Mouse (Mus musculus) small intestine, adult 2 months (tissue): ENCODE measurements around the gene Lysmd4. TPM values are rescaled to one million over a fixed set of nuclear protein-coding genes. Genes with fewer than 3 reads are reported as not detected.

Experiments
- H3K27ac ChIP-seq: fragments of 200-500 bp; 2 replicates; pipeline ENCODE4 v1.5.1; 2012; ENCODE audit warnings: low read depth, low read length, control low read depth, inconsistent platforms; ENCODE audit not compliant: insufficient read depth
- H3K27me3 ChIP-seq: fragments of 200-500 bp; 2 replicates; pipeline ENCODE4 v1.6.1; 2012; ENCODE audit warnings: mild to moderate bottlenecking, moderate library complexity, low read length, inconsistent platforms; ENCODE audit not compliant: control insufficient read depth, insufficient read depth
- H3K36me3 ChIP-seq: fragments of 200-500 bp; 2 replicates; pipeline ENCODE4 v1.6.1; 2012; ENCODE audit warnings: mild to moderate bottlenecking, low read length, control low read depth, inconsistent platforms; ENCODE audit not compliant: control insufficient read depth, insufficient read depth
- H3K4me1 ChIP-seq: fragments of 200-500 bp; 2 replicates; pipeline ENCODE4 v1.6.1; 2012; ENCODE audit warnings: low read length, inconsistent platforms, mixed read lengths; ENCODE audit not compliant: control insufficient read depth, insufficient read depth, insufficient read length
- H3K4me3 ChIP-seq: fragments of 200-500 bp; 2 replicates; pipeline ENCODE4 v1.5.1; 2012; ENCODE audit warnings: low read depth, mild to moderate bottlenecking, control low read depth, inconsistent platforms, low read length, moderate library complexity
- CTCF ChIP-seq: fragments of 200-500 bp; IDR thresholded peaks from 2 replicates; pipeline ENCODE4 v1.5.1; 2012; ENCODE audit warnings: low read depth, mild to moderate bottlenecking, control low read depth, inconsistent platforms, low read length, moderate library complexity, mixed read lengths; ENCODE audit not compliant: insufficient replicate concordance, insufficient read length; ENCODE audit errors: extremely low read depth
- POLR2A ChIP-seq: fragments of 200-500 bp; IDR thresholded peaks from 2 replicates; pipeline ENCODE4 v1.6.1; 2012; ENCODE audit warnings: low read depth, mild to moderate bottlenecking, control low read depth, inconsistent platforms, low read length, moderate library complexity
- WGBS: fragments of 180-500 bp; shearing (Covaris S2); methylation state at CpG from one replicate; pipeline ENCODE4 v1.1.7; 2018; 5-methylcytosine and 5-hydroxymethylcytosine counted together
- polyA plus RNA-seq: library from polyadenylated mRNA; depleted of rRNA; stranded (reverse); fragments of >200 nt; gene quantifications from 2 replicates; pipeline ENCODE4 v1.2.3, GENCODE M21; 2012; rRNA removed

Gene Lysmd4
- polyA plus RNA-seq, 1 experiment, result 13.0 TPM

- Histone ChIP-seq H3K4me3 (no peak overlapping the region), H3K27me3 (no peaks in the 10 kb centered on the region), H3K4me1 (no peaks in the 10 kb centered on the region), H3K27ac (no peak overlapping the region), H3K36me3 (no peaks in the 10 kb centered on the region)
- TF ChIP-seq POLR2A (no peak), CTCF (no peak)
- WGBS, result 88% methylated on average over 7 of the region's 7 CpGs
These were observed 119.8 kb downstream of the Lysmd4 start for GRCm38 (mm10) chr7:67342067-67342625.

GRCm38 (mm10) chr7:67344443-67344842, 122.1 kb downstream of the Lysmd4 start:
- TF ChIP-seq POLR2A, result no peak
- no peak for TF ChIP-seq CTCF
- Histone ChIP-seq H3K27me3 (no peaks in the 10 kb centered on the region), H3K27ac (no peak overlapping the region), H3K36me3 (no peaks in the 10 kb centered on the region), H3K4me1 (no peaks in the 10 kb centered on the region), H3K4me3 (no peak overlapping the region)
- WGBS, result 94% methylated on average over 1 of the region's 1 CpGs

- Histone ChIP-seq H3K4me3 (no peak overlapping the region), H3K36me3 (no peaks in the 10 kb centered on the region), H3K27me3 (no peaks in the 10 kb centered on the region), H3K4me1 (peaks cover 3% of the 10 kb centered on the region; the same call in 1 of the 2 replicates), H3K27ac (no peak overlapping the region)
- no peak for TF ChIP-seq POLR2A
- TF ChIP-seq CTCF, result no peak
- WGBS, result 60% methylated on average over 4 of the region's 4 CpGs
These were observed 130.6 kb downstream of the Lysmd4 start for GRCm38 (mm10) chr7:67352989-67353388.

GRCm38 (mm10) chr7:67353667-67354066, 131.3 kb downstream of the Lysmd4 start:
- H3K4me1 ChIP-seq, result peaks cover 3% of the 10 kb centered on the region; the same call in 1 of the 2 replicates
- H3K36me3 ChIP-seq, result no peaks in the 10 kb centered on the region
- no peak overlapping the region for H3K27ac ChIP-seq
- no peak overlapping the region for H3K4me3 ChIP-seq
- WGBS, result 76% methylated on average over 6 of the region's 6 CpGs
- no peak for TF ChIP-seq POLR2A
- TF ChIP-seq CTCF, result peak; percentile 30; the same call in 1 of the 2 replicates
- no peaks in the 10 kb centered on the region for H3K27me3 ChIP-seq

DNA sequence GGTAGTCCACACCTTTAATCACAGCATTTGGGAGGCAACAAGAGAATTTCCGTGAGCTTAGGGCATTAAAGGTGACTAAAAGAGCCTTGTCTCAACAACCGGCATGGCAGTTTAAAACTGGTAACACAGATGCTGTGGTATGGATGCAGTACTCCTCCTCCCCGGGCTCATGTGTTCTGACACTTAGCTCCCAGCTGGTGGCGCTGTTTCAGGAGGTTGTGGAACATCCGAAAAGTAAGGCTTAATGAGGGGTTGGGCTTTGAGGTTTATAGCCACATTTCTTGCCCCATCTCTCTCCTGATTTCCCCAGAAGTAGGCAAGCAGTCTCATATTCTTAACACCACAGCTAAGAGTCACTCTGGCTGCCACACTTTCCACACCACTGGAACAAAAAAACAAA, 133.5 kb downstream of the Lysmd4 start:
- Histone ChIP-seq H3K4me3 (no peak overlapping the region), H3K4me1 (peaks cover 6% of the 10 kb centered on the region; the same call in 1 of the 2 replicates), H3K27ac (no peak overlapping the region), H3K27me3 (no peaks in the 10 kb centered on the region), H3K36me3 (no peaks in the 10 kb centered on the region)
- 90% methylated on average over 5 of the region's 5 CpGs for WGBS
- TF ChIP-seq CTCF, result peak; percentile 20; the same call in 1 of the 2 replicates
- no peak for TF ChIP-seq POLR2A

Other genes starting within 250 kb of the Lysmd4 start
- 6.6 and 16.0 TPM in 2 replicates for gene Mef2a, start 150.3 kb downstream of the Lysmd4 start, polyA plus RNA-seq